Mouse (Mus musculus): Measurements from ENCODE around the gene Cer1. TPM values are rescaled to one million over a fixed set of nuclear protein-coding genes. Genes with fewer than 3 reads are reported as not detected.

Gene Cer1
- total RNA-seq, 4 experiments from 2014 or later, result not detected

Other genes with a start within 250 kb of the Cer1 start
- 10 to 100 TPM; 69.0 to 96.9 (median 80.8) TPM for gene Nfib, start 179.4 kb downstream of the Cer1 start, total RNA-seq (2022)
- 10 to 100 TPM; 10.1 to 15.2 (median 12.1) TPM for gene Zdhhc21, start 25.2 kb downstream of the Cer1 start, total RNA-seq (2022)
- gene Frem1, start 167.2 kb upstream of the Cer1 start, total RNA-seq (2022), result under 1 TPM; 0.07 to 0.21 (median 0.16) TPM